Mouse (Mus musculus) left cerebral cortex, postnatal 14 days (tissue): ENCODE results near the gene Gramd1b. TPM values are rescaled to one million over a fixed set of nuclear protein-coding genes. Genes with fewer than 3 reads are reported as not detected.

ENCODE experiments used
- DNase-seq, 2 experiments: peaks; one replicate each; pipeline ENCODE4 v3.0.0; 2021 to 2022; ENCODE audit warnings: low spot score in 2 of 2, mixed read lengths in 1 of 2
- intact Hi-C: fragments of 180-260 bp; cut with DNase I; formaldehyde crosslinking; loops from one replicate; pipeline ENCODE4 v1.15.1; 2025
- total RNA-seq, 2 experiments: library from RNA; stranded (reverse); gene quantifications; 2 replicates each; pipeline ENCODE4 v1.2.3; 2021

Gene Gramd1b
- total RNA-seq, 2 experiments from 2014 or later = 155 to 181 TPM

DNA sequence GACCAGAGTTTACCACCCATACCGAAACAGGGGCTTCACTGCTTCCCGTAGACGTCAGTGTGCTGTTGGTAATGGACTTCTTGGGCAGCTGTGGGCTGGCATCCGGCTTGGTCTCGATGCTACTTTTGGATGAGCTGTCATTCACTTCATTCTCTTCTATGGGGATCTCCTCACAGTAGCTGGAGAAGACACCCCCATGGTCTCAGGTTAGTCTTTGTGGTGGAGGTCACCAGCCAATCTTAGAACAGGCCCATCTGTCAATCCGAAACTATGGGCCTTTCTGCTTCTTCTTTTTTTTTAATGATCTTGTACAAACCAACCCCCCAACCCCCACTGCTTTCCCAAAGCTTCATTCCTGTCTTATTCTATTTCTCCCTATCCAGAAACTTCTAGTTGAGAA lies 221.3 kb downstream of the Gramd1b start:
- DNase-seq = no peak
- intact Hi-C loops = no loop called here

DNA sequence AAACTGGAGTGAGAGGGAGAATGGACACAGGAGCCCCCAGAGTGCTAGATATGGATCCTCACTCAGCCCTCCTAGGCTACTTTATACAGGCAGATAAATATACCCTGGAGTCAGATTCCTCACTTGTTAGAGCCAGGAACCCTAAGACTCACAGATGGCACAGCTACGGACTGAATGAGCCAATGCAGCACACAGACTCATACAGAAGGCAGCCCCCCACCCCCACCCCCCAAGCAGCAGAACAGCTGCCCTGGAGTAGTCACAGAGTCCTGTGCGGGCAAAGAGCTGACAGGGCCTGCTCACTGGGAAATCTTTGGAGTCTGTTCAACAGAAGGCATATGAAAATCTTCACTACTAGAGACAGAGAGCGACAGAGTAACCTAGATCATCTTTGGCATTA lies 223.9 kb downstream of the Gramd1b start:
- intact Hi-C loops = no loop called here
- DNase-seq = no peak

DNA sequence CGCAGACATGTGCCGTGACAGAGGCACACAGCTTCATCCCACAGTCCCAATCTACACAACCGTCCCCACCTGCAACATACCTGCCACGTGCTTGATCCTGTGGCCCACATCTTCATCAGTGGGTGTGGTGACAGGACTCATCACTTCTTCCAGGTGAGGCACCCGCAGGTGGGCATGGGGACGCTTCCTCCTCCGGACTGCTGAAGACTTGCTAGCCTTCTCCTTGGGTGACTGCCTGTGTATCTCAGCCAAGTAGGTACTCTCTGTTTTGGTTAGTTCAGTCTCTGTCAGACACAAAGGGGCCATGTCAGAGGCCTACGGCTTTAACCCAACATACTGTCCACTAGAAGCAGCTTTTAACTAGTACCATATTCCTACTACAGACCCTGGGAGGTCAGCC lies 226.9 kb downstream of the Gramd1b start:
- intact Hi-C loops = no loop called here
- no peak for DNase-seq

DNA sequence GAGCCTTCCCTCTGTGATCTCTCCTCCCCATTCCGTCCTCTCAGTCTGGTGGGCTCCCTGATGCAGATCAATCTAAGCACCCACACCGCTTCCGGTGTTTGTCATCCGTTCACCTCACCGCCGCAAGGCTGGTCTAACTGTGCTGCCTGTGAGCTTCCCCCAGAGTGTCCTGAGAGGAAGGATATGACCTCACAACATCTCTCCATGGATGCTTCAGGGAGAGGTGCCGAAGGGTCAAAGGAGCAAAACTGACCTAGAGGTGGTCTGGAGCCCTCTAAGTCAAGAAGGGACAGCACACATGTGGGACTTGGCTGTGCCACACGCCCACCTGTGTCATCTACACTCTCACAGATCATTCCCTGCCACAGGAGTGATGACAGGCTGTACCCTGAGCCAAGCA lies 228.8 kb downstream of the Gramd1b start:
- no peak for DNase-seq
- intact Hi-C loops = no loop called here

DNA sequence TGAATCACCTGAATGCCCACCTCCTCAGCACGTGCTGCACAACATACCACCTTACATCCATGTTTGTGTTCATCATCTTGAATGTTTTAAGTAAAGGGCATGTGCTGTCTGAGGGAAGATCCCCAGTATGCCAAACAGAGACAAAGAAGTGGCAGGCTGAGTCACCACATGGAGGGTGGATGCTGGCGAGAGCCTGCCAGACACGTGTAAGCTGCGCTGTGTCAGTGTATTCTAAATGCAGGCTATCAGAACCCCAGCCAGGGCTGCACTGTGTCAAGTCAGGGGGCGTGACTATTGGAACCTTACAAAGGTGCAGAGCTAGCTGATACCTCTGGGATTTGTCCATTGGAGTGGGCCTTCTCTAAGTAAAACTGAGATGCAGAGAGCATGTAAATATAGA lies 229.7 kb downstream of the Gramd1b start:
- DNase-seq = no peak
- intact Hi-C loops = no loop called here

DNA sequence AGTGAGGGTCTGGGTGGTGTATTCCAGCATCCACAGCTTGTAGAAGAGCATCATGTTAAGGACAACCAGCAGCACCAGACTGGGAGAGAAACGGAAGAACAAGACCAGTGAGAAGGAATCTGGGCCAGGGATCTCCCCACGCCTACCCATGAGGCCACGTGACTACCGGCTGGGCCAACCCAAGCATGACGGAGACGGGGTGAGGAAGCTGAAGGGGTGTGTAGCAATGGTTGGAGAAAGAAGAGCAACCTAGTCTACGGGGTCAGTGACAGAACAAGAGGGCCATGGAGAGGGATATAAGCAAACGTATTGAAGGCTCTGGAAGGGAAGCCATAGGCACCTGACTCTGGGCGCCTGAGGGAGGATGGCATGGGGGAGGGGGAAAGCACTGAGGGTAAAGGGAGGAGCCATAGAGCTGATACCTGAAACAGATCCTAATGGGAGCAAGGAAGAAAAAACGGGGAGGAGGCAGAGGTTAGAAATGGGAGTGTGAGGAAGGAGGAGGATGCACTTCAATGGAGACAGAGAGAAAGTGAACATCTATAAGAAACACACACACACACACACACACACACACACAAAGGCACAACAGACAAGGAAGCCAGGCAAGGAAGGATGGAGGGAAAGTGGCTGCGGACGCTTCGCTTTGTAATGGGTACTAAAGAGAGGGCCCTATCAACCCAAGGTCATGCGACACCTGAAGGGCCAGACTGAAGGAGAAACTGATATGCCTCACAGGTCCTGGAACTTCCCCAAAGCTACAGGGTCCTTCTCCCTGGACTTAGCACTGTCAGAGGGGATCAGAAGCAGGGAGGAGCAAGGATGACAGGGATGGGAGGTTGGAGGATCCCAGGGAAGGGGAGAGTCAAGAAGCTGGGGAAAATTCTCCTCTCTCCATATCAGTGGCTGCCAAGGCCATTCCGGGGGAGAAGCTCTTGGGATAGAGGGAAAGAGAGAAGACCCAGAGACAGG lies 230.9 kb downstream of the Gramd1b start:
- intact Hi-C loops = no loop called here
- no peak for DNase-seq

DNA sequence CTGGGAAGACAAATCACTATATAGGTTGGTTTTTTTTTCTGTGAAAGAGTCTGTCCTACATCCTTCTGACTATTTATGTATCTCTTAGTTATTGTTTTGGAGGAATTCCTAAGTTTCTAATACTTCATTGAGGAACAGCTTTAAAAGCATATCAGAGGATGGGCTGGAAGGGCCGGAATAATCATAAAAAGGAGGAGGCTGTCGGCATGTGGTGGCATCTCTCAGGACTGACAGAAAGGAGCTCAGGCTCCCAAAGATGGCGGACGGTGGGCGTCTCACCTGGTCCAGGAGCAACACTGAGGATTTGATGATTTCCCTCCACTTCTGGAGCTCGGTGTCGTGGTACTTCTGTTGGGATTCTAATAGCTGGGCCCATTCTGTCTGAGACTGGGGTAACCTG lies 231.9 kb downstream of the Gramd1b start:
- intact Hi-C loops = no loop called here
- no peak for DNase-seq

DNA sequence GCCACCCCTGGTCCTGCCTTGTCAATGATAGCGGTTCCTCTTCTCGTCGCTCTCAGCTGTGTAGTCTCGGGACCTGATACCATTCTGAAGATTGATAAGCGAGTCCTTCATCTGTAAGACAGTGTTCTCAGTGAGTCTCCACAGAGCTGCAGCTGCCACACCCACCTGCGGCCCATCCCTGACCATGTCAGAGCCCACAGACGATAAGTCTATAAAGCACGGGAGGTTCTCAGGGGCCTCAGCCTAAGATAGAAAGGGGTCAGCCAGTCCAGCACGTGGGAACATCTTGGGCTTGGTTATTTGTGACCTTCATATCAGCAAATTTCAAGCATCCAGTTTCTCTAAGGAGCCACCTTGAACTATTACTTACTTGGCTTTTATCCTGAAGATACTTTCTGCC lies 233.2 kb downstream of the Gramd1b start:
- intact Hi-C loops = no loop called here
- DNase-seq = no peak

DNA sequence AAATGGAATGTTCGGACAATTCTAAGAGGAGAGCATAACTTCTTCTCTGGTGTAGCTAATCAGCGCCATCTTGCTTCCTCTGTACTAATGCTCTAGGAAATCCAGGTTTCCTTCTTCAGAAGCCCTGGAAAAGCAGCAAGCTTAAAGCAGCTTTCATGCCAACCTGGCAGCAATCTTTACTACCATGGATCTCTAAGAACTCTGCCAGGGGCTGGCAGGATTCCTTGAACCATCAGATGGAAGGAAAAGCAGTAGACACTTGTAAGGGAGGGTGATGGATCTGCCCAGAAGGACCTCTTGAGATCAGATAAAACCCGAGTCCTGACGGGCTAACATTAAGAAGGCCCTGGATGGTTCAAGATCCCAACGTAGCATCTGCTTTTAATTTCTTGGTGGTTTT lies 234.9 kb downstream of the Gramd1b start:
- DNase-seq = peak; percentile 57 to 62
- intact Hi-C loops = no loop called here

DNA sequence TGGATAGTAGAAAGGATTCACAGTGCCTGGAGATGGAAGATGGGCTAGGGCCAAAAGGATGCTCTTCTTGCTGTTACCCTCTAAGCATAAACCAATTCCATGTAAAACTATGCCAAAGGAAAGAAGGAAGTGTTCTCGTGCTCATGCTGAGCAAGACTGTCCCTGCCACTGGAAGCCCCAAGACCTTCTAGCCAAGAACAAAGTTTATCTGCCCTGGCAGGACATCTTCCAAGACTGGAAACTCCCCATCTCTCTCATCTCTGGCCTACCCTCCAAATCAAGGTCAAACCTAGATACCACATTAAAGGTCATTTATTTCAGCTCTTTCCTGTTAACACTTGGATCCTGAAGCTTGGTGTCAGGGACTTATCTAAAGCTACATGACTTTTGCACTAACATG lies 236.3 kb downstream of the Gramd1b start:
- DNase-seq = no peak
- intact Hi-C loops = no loop called here

DNA sequence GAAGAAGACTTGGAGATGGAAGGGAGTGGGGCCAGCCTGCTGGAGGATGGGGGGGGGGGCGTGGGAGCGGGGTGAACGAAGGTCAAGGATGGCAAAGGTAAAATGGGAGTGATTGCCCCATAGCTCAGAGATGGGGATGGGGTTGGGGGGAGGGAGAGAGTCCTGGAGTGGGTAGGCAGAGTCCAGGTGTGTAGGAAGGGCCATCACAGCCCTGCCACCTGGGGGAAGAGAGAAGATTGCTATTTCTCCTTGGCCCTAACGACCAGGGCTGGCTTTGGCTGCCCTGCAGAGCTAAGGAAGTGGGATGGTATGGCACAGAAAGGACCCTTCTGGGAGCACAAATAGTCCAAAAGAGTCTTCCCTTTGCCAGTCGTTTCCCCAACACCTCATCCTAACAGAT lies 237.0 kb downstream of the Gramd1b start:
- intact Hi-C loops = no loop called here
- DNase-seq = no peak

DNA sequence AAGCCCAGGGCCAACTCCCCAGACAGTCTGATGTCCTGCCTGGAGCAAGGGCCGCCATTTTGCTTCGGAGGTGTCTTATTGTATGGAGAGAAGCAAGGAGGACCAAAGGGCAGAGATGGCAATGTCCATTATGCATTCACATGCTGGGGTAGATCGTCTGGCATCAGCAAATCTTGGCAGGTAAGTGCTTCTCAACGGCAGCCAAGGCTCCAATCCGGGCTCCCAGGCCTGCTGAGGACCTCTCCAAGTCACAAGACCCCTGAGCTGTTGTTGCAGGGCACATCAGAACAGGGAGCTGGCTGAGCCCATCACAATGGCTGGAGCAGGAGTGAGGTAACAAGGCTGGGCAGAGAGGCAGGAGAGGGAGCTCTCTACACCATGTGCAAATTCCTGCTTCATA lies 237.4 kb downstream of the Gramd1b start:
- no peak for DNase-seq
- intact Hi-C loops = no loop called here

DNA sequence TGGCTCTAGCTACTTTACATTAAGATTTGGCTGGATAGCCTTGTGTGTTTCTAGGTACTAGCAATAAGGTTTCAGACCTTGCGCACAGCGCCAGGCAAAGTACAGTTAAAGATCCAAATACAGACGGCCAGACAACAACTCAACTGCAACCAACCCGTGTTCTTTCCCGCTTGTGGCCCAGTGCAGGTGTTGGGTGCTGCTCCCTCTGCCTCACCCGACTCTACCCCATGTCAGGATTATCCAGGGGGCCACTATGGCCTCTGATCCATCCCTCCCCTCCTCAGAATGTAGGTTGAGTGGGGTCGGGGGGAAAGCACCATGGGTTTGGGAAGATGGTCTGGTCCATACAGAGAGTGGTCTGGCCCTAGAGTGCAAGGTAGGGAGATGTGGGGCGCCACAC lies 237.9 kb downstream of the Gramd1b start:
- intact Hi-C loops = no loop called here
- no peak for DNase-seq

DNA sequence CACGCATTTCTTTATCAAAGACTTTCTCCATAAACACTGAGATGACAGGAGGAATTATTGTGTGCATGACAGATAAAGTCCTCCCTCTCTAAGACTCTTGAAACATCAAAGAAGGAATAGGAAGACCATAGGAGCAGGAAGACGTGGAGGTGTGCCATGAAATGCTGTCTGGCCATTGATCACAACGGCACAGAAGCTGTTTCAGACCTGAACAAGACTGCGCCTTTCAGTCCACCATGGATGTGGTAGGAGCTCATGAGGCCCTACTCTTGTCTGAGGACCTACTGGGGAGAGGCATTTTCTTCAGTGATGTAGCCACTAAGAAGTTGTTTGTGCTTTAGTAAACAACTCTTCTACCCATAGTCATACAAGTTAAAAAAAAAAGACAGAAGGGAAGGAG lies 238.7 kb downstream of the Gramd1b start:
- intact Hi-C loops = no loop called here
- DNase-seq = no peak

DNA sequence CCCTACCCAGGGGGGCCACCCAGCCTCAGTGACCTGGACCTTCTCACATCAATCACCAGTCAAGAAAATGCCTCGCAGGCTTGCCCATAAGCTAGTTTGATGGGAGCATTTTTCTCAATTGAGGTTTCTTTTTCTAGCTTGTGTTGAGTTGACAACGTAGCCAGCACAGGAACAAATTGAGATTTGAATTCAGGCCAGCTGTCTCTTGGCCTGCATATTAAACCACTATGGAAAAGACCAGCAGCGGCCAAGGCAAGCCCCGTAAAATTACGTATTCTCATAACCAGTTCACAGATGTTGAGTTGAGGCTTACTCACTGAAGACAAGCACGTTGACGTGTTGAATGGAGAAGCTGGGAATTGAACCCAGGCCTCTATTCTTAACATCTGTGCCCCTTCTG lies 248.2 kb downstream of the Gramd1b start:
- intact Hi-C loops = no loop called here
- DNase-seq = no peak

DNA sequence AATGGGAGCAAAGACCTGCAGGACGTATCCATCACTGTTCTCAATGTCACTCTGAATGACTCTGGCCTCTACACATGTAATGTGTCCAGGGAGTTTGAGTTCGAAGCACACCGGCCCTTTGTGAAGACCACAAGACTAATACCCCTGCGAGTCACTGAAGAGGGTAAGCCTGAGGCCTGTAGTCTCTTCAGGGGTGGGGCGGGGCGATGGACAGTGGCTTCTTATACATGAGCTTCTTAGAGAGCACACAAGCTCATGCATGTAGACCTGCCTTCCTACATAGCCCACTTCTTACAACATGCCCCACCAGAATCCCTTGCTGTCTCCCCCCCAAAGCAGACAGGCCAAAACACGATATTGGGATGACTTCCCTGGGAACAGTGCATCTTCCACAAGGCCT lies 251.7 kb downstream of the Gramd1b start:
- intact Hi-C loops = loop anchor here (5.0 to 10.0 kb wide), 2 partner anchors 37 to 55 kb away; no protein-coding TSS in a partner anchor
- no peak for DNase-seq

DNA sequence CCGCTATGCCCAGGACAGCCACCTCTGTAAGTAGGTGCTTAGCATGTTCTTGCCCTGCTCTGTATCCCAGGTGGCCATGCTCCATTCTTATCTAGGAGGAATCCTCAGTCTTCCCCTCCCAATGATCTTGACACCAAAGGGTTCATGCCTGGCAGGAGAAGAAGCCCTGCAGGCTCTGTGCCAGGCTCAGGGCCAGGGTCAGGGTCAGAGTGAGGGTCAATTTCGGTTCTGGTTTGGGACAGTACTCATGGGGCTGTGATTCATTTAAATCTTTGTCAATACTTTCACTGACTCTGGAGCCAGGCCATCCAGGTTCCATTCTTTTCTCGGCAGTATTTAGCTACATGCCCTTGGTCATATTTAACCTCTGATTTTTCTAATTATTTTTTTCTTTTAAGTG lies 253.5 kb downstream of the Gramd1b start:
- intact Hi-C loops = loop anchor here (5.0 to 10.0 kb wide), 2 partner anchors 35 to 53 kb away; no protein-coding TSS in a partner anchor
- DNase-seq = no peak

DNA sequence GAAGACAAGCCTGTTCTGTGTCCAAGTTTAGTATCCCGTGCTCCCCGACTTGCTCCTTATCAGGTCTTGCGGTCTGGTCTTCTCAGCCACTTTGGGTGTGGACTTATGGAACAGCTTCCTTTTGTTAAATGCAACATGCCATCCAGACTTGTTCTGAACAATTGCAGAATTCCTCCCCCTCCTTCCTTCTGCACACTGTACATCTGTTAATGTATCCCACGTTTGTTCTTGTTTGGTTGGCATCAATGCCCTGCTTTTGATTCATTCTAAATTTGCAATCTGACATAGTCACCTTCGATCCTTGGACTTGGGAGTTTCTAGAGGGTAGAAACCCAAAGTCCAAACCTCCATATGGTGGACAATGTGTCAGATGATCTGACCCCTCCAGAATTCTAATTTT lies 255.3 kb downstream of the Gramd1b start:
- intact Hi-C loops = loop anchor here (5.0 to 10.0 kb wide), 2 partner anchors 34 to 51 kb away; no protein-coding TSS in a partner anchor
- no peak for DNase-seq

DNA sequence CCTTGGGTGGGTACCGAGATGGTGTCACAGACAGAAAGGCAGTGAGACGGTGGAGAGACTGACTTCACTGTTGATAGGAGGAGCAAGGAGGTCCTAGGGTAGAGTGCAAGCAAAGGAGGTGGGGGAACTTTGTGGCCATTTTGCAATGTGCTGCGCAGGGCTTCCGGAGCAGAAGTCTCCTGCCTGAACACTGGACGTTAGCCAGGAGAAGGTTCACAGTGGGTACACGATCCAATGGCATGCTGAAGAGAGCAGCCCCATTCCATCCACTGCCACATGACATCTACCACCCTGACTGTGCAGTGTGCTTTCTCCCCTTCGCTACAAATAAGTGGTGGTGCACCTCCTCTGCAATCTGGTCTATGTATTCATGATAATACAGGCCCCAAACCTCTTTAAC lies 258.4 kb downstream of the Gramd1b start:
- intact Hi-C loops = loop anchor here (10.0 kb wide), 1 partner anchor 48 kb away; no protein-coding TSS in a partner anchor
- no peak for DNase-seq

DNA sequence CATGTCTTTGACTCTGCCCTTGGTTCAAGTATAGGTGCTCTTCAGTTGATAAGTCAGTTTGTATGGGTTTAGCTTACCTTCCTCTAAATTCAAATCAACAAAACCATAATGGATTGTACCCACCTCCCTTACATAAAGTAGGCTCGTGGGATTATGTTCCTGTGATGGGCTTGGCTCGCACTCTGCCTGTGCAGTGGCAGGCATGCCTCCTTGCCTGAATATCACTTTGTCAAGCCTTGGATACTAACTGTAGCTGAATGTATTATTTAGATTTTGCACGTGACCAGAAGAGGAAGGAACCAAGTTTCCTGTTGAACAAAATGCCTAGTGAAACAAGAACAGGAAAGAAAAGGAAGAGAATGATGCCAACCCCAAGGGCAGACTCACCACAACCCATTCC lies 260.1 kb downstream of the Gramd1b start:
- intact Hi-C loops = loop anchor here (10.0 kb wide), 1 partner anchor 46 kb away; no protein-coding TSS in a partner anchor
- no peak for DNase-seq

DNA sequence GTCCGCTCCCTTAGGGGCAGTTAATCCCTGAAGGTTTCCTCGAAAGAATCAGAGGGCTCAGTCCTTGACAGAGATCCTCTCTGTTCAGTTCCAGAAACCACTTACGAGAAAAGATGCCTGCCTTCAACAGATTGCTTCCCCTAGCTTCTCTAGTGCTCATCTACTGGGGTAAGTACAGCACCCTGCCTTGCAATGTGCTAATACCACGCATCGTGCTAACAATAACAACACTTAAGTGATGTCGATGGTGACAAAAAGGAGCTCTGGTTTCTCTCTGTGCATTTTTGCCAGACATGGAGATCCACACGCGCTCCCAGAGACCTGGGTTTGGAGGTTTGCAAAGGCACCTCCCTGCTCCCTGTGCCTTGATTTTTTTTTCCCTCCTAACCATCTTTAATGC lies 261.3 kb downstream of the Gramd1b start:
- intact Hi-C loops = loop anchor here (10.0 kb wide), 1 partner anchor 45 kb away; no protein-coding TSS in a partner anchor
- DNase-seq = peak in 1 of 2 experiments; percentile 44
